Mouse (Mus musculus): Measurements from ENCODE around the gene Vps18. TPM values are rescaled to one million over a fixed set of nuclear protein-coding genes. Genes with fewer than 3 reads are reported as not detected.

Vps18 gene
- polyA plus RNA-seq (2014; fragmentation: Nextera tagmentation; extraction: Ambion mirVana), result 12.0 and 19.9 TPM in 2 replicates

DNA sequence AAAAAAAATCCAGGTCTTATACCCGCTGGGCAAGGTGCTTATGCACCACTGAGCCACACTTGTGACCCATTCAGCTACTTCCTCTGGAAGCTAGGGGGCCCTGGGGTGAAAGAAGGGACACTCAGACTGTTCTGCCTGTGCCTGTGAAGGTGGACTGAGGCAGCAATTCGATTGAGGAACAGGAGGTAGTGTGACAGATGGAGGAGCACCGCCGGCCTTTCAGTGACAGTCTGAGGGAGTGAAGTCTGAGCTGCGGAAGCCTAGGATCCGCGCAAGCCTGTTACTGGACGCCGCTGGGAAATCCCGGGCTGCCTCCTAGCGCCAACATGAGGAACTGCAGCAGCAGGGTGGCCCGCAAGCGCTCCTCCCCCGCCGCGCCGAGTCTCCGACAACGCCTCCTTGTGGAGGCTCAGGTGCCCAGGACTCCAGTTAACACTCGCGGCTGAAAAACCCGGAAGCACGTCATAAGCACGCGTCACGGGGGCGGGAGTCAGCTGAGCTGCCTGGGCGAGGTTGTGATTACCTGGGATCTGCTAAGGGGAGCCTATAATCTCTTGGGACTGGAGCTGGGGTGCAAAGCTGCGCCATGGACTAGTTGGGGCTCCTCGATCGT, at the start of gene Vps18:
TSS of gene Vps18 (plus strand) at position 471 of the 613 bp plus-strand sequence.
- DNase-seq (ENCODE audit: low spot score), result peak; percentile 98
- Histone ChIP-seq H3K9me3 (replicated peaks; ENCODE audit: control insufficient read depth, low read length) (no peaks in the 10 kb centered on the region), H3K27ac (ENCODE audit: low read depth, low read length) (0 out of 2 replicates have a peak within 1 kb of the TSS, but pooled peaks have one; percentile 49), H3K9ac (ENCODE audit: low read length) (peak within 1 kb of the TSS; percentile 71), H3K27me3 (replicated peaks; ENCODE audit: control insufficient read depth, insufficient read depth, low read length) (no peaks in the 10 kb centered on the region), H3K4me3 (ENCODE audit: low read depth, low read length) (peak within 1 kb of the TSS; percentile 65), H3K4me2 (ENCODE audit: low read length) (peak within 1 kb of the TSS; percentile 71), H3K36me3 (ENCODE audit: control insufficient read depth, insufficient read depth, low read length) (peaks cover 33% of the 10 kb centered on the region), H3K4me1 (ENCODE audit: control insufficient read depth, insufficient read depth, low read length) (peaks cover 7% of the 10 kb centered on the region)
- peak; percentile 97 for ATAC-seq
- under 1% methylated on average over 31 of the region's 31 CpGs for WGBS

DNA sequence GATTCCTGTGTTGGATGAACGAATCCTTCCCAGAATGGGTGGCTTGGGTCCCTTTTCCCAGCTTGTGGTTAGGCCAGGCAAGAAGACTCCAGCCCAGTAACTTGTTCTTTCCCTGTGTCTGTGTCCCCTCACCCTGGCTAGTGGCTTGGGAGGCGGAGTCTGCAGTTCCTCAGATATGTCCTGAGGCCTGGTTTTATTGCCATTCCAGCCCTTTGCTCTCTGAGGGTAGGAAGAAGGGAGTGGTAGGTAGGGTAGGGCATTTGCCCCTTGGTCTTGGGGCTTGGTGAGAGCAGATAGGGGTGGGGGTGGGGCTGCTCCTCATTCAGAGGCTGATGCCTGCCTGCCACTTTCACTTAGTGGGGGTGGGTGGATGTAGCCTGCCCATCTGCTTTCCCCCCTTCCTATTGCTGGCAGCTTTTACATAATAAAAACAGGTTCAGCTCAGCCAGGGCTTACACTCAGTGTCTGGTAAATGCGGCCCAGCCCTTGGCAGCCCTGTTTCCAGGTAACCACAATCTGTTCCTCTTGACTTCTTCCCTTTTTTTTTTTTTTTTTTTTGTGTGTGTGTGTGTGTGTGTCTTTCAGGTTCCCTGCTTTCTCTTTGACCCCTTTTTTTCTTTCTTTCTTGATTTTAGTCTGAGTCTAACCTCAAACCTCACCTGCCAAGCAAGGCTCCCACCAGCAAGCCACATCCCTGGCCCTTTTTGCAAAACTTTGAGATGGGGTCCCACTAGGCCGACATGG, 48.3 kb upstream of the Vps18 start:
- DNase-seq (ENCODE audit: low spot score), result no peak
- 67% methylated on average over 4 of the region's 4 CpGs for WGBS
- Histone ChIP-seq H3K27me3 (replicated peaks; ENCODE audit: control insufficient read depth, insufficient read depth, low read length) (peaks cover 47% of the 10 kb centered on the region), H3K27ac (ENCODE audit: low read depth, low read length) (no peak overlapping the region), H3K9ac (ENCODE audit: low read length) (no peak overlapping the region), H3K36me3 (ENCODE audit: control insufficient read depth, insufficient read depth, low read length) (no peaks in the 10 kb centered on the region), H3K4me1 (ENCODE audit: control insufficient read depth, insufficient read depth, low read length) (0 out of 2 replicates have a peak, but pooled peaks cover 3% of the 10 kb centered on the region), H3K4me2 (ENCODE audit: low read length) (no peak overlapping the region), H3K4me3 (ENCODE audit: low read depth, low read length) (no peak overlapping the region), H3K9me3 (replicated peaks; ENCODE audit: control insufficient read depth, low read length) (no peaks in the 10 kb centered on the region)
- ATAC-seq, result no peak

DNA sequence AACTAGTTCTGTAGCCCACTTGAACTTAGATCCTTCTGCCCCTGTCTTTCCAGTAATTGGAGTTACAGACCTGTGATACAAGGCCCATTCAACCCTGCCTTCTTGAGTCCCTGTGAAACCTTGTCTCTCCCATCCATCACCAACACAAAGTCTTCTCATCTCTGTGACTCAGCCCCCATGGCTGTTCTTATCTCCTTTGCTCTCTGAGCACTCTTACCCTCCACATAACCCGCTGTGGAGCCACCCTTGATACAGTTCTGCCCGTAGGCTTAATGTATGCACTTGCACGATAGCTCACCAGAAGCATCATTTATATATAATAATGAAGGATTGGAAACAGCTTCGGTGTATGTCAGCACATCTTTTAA, 47.7 kb upstream of the Vps18 start:
- no peak for DNase-seq (ENCODE audit: low spot score)
- no peak for ATAC-seq

DNA sequence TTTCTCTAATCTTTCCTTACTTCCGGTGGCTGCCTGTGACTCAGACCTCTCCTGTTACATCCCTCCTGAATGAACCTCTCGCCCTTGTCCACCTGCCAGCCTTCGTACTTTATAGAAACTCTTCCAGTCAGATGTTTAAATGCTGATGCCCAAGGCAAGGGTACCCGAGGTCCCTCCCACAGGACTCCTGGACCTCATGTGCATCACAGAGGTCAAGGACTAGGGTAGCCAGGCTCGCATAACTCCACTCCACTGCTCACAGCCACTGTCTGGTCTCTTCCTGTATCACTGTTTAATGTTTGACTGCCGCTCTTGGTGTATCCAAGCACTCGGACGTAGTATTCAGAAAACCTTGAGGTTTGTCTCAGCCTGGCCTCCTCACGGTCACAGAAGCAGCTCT, 46.0 kb upstream of the Vps18 start:
- Histone ChIP-seq H3K9me3 (replicated peaks; ENCODE audit: control insufficient read depth, low read length) (no peaks in the 10 kb centered on the region), H3K36me3 (ENCODE audit: control insufficient read depth, insufficient read depth, low read length) (no peaks in the 10 kb centered on the region), H3K9ac (ENCODE audit: low read length) (no peak overlapping the region), H3K27me3 (replicated peaks; ENCODE audit: control insufficient read depth, insufficient read depth, low read length) (peaks cover 25% of the 10 kb centered on the region), H3K4me2 (ENCODE audit: low read length) (no peak overlapping the region), H3K27ac (ENCODE audit: low read depth, low read length) (no peak overlapping the region), H3K4me1 (ENCODE audit: control insufficient read depth, insufficient read depth, low read length) (no peaks in the 10 kb centered on the region), H3K4me3 (ENCODE audit: low read depth, low read length) (no peak overlapping the region)
- WGBS, result 83% methylated on average over 9 of the region's 9 CpGs
- no peak for ATAC-seq
- no peak for DNase-seq (ENCODE audit: low spot score)

More for the DNA sequence above, 47.7 kb upstream of the Vps18 start:
- Histone ChIP-seq H3K27me3 (replicated peaks; ENCODE audit: control insufficient read depth, insufficient read depth, low read length) (peaks cover 42% of the 10 kb centered on the region), H3K4me3 (ENCODE audit: low read depth, low read length) (no peak overlapping the region), H3K9me3 (replicated peaks; ENCODE audit: control insufficient read depth, low read length) (no peaks in the 10 kb centered on the region), H3K9ac (ENCODE audit: low read length) (no peak overlapping the region), H3K4me2 (ENCODE audit: low read length) (no peak overlapping the region), H3K4me1 (ENCODE audit: control insufficient read depth, insufficient read depth, low read length) (0 out of 2 replicates have a peak, but pooled peaks cover 3% of the 10 kb centered on the region), H3K27ac (ENCODE audit: low read depth, low read length) (no peak overlapping the region), H3K36me3 (ENCODE audit: control insufficient read depth, insufficient read depth, low read length) (no peaks in the 10 kb centered on the region)
- 86% methylated on average over 4 of the region's 4 CpGs for WGBS

DNA sequence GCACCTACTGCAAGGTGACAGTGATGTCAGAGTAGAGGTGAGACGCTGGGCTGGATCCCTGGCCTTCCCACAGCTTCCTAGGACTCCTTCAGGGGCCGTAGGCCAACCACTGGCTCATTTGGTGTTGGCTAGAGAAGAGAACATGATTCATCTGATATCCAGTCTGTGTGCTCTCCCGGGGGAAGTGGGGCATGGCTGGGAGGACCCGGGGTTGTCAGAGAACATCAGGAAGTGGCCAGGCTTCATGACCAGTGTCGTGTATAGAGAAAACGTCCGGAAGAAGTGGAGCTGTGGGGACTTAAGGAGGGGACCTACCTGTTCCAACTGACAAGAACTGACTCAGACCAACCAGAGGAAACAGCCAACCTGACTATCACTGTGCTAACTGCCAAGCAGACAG, 43.3 kb upstream of the Vps18 start:
- no peak overlapping the region for H3K4me2 ChIP-seq (ENCODE audit: low read length)
- 0 out of 2 replicates have a peak, but pooled peaks cover 1% of the 10 kb centered on the region for H3K27me3 ChIP-seq (replicated peaks; ENCODE audit: control insufficient read depth, insufficient read depth, low read length)
- DNase-seq (ENCODE audit: low spot score) (no peak), ATAC-seq (no peak)
- no peaks in the 10 kb centered on the region for H3K9me3 ChIP-seq (replicated peaks; ENCODE audit: control insufficient read depth, low read length)
- WGBS, result 88% methylated on average over 7 of the region's 7 CpGs
- no peak overlapping the region for H3K9ac ChIP-seq (ENCODE audit: low read length)
- no peaks in the 10 kb centered on the region for H3K36me3 ChIP-seq (ENCODE audit: control insufficient read depth, insufficient read depth, low read length)
- H3K4me3 ChIP-seq (ENCODE audit: low read depth, low read length), result no peak overlapping the region
- no peaks in the 10 kb centered on the region for H3K4me1 ChIP-seq (ENCODE audit: control insufficient read depth, insufficient read depth, low read length)
- no peak overlapping the region for H3K27ac ChIP-seq (ENCODE audit: low read depth, low read length)

DNA sequence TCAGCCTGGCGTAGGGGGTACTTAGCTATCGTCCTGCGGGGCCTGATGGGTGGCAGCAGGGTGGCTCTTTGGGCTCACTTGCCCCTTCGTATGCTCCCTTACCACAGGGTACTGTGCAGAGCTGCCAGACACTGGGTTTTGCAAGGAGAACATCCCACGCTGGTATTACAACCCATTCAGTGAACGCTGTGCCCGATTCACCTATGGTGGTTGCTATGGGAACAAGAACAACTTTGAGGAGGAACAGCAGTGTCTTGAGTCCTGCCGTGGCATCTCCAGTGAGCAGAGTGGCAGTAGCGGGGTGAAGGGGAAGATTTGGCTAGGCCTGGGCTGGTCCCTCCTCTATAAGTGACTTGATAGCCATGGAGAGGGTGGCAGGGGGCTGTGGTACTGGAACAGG, 40.6 kb upstream of the Vps18 start:
- Histone ChIP-seq H3K27ac (ENCODE audit: low read depth, low read length) (no peak overlapping the region), H3K9me3 (replicated peaks; ENCODE audit: control insufficient read depth, low read length) (no peaks in the 10 kb centered on the region), H3K36me3 (ENCODE audit: control insufficient read depth, insufficient read depth, low read length) (no peaks in the 10 kb centered on the region), H3K4me2 (ENCODE audit: low read length) (no peak overlapping the region), H3K9ac (ENCODE audit: low read length) (no peak overlapping the region), H3K4me1 (ENCODE audit: control insufficient read depth, insufficient read depth, low read length) (no peaks in the 10 kb centered on the region), H3K27me3 (replicated peaks; ENCODE audit: control insufficient read depth, insufficient read depth, low read length) (no peaks in the 10 kb centered on the region), H3K4me3 (ENCODE audit: low read depth, low read length) (no peak overlapping the region)
- no peak for DNase-seq (ENCODE audit: low spot score)
- 81% methylated on average over 9 of the region's 9 CpGs for WGBS
- no peak for ATAC-seq

DNA sequence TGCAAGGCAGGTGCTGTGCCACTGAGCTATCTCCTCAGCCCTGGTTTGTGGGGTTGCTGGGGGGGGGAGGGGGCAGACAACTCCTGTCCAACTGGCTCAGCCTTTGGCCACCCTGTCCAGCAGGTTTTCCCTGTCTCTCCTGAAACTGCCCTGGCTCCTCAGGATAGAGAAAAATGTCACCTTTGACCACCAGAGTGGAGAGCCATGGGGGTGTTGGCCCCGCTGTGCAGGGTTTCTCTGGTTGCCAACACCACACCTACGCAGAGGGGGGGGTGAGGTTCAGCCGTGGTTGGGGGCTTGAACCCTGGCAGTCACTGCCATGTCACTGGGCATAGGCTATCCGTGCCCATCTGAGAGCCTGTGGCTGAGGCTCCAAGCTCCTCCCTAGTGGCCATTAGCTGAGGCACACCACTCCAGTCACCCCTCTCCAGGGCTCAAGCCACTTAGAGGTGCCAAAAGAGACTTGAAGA, 38.9 kb upstream of the Vps18 start:
- WGBS, result 71% methylated on average over 4 of the region's 4 CpGs

DNA sequence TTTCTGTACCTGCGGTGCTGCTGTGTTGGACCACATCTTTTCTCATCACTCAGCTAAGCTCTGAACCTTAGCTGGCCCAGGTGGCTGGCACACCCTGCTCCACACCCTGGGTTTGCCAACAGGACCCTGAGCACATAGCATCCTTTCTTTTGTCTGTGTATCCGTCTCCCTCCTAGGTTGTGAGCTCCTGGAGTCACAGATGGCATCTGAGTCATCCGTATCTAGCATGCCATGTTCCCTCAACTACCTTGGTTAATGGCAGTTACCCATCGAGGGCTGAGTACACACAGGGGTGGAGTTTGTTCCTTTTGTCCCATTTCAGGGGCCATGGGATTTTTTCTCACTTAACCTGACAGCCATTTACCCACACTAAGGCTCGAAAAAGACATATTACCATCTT, 38.2 kb upstream of the Vps18 start:
- DNase-seq (ENCODE audit: low spot score) (no peak), ATAC-seq (peak; percentile 34; the same call in 1 of the 2 replicates)
- H3K4me2 ChIP-seq (ENCODE audit: low read length), result no peak overlapping the region
- no peak overlapping the region for H3K27ac ChIP-seq (ENCODE audit: low read depth, low read length)
- no peak overlapping the region for H3K4me3 ChIP-seq (ENCODE audit: low read depth, low read length)
- no peaks in the 10 kb centered on the region for H3K4me1 ChIP-seq (ENCODE audit: control insufficient read depth, insufficient read depth, low read length)
- H3K27me3 ChIP-seq (replicated peaks; ENCODE audit: control insufficient read depth, insufficient read depth, low read length), result peaks cover 9% of the 10 kb centered on the region; the same call in 1 of the 2 replicates
- no peak overlapping the region for H3K9ac ChIP-seq (ENCODE audit: low read length)
- H3K9me3 ChIP-seq (replicated peaks; ENCODE audit: control insufficient read depth, low read length), result no peaks in the 10 kb centered on the region
- WGBS, result 61% methylated on average over 5 of the region's 5 CpGs
- H3K36me3 ChIP-seq (ENCODE audit: control insufficient read depth, insufficient read depth, low read length), result no peaks in the 10 kb centered on the region

More for the DNA sequence above, 38.9 kb upstream of the Vps18 start:
- Histone ChIP-seq H3K27me3 (replicated peaks; ENCODE audit: control insufficient read depth, insufficient read depth, low read length) (peaks cover 9% of the 10 kb centered on the region; the same call in 1 of the 2 replicates), H3K4me2 (ENCODE audit: low read length) (no peak overlapping the region), H3K36me3 (ENCODE audit: control insufficient read depth, insufficient read depth, low read length) (no peaks in the 10 kb centered on the region), H3K27ac (ENCODE audit: low read depth, low read length) (no peak overlapping the region), H3K4me3 (ENCODE audit: low read depth, low read length) (no peak overlapping the region), H3K4me1 (ENCODE audit: control insufficient read depth, insufficient read depth, low read length) (no peaks in the 10 kb centered on the region), H3K9ac (ENCODE audit: low read length) (no peak overlapping the region), H3K9me3 (replicated peaks; ENCODE audit: control insufficient read depth, low read length) (no peaks in the 10 kb centered on the region)
- ATAC-seq, result no peak
- no peak for DNase-seq (ENCODE audit: low spot score)
